Mouse (Mus musculus) myocyte (in vitro differentiated cells): ENCODE data around the gene C77080.

Source experiments
- MAX ChIP-seq: IDR thresholded peaks from one replicate; pipeline ENCODE4 v1.6.1; 2011; ENCODE audit warnings: low read depth, mild to moderate bottlenecking, control low read depth
- MYOD1 ChIP-seq, 3 experiments: IDR thresholded peaks; one replicate each; pipeline ENCODE4 v1.6.1; 2011; ENCODE audit warnings: control low read depth in 2 of 3, low read depth in 2 of 3, mild to moderate bottlenecking in 2 of 3, moderate library complexity in 1 of 3; ENCODE audit not compliant: insufficient read length in 2 of 3, control insufficient read depth in 1 of 3
- MYOG ChIP-seq, 3 experiments: IDR thresholded peaks; one replicate each; pipeline ENCODE4 v1.6.1; 2011; ENCODE audit warnings: control low read depth in 2 of 3, low read depth in 2 of 3, mild to moderate bottlenecking in 2 of 3; ENCODE audit not compliant: insufficient read length in 2 of 3, control insufficient read depth in 1 of 3, insufficient read depth in 1 of 3
- POLR2A ChIP-seq: IDR thresholded peaks from one replicate; pipeline ENCODE4 v1.6.1; 2011; ENCODE audit warnings: low read depth, mild to moderate bottlenecking, control low read depth, moderate library complexity; ENCODE audit not compliant: insufficient read length
- TCF12 ChIP-seq: IDR thresholded peaks from one replicate; pipeline ENCODE4 v1.6.1; 2011; ENCODE audit warnings: mild to moderate bottlenecking, control low read depth; ENCODE audit not compliant: poor library complexity, insufficient read depth, severe bottlenecking
- USF1 ChIP-seq: IDR thresholded peaks from one replicate; pipeline ENCODE4 v1.6.1; 2011; ENCODE audit warnings: low read depth, mild to moderate bottlenecking, control low read depth, moderate library complexity

DNA sequence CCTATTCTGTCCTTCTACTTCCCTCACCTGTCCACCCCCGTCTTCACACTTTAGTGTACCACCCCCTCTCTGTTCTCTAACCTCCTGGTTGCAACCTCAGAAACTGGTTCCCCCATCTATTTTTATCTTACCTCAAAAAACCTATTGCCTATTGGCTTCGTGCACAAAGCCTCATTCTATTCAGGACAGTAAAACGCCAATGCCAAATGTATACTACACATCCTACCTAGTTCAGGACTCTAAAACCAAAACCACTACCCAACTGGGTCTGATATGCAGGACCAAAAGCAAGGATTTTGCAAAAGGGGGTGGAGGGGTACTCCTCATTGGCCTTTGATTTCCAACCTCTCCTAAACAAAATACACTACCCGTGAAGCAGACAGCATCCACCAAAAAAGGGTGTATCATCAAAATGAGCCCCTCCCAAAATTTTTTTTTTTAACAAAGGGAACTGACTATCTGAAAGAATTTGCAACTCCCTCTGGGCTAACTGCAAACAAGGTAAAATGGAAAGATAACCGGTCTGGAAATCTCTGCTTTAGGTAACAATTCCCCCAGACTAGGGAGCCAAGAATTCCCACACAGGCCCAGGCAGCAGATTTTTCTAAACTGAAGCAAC, 73.1 kb downstream of the C77080 start:
- TF ChIP-seq MYOG (IDR thresholded peaks at IDR 0.05; ENCODE audit: control insufficient read depth in 1 of 3, insufficient read depth in 1 of 3, insufficient read length in 2 of 3, low read depth in 2 of 3) (no peak), USF1 (no peak), MAX (no peak), MYOD1 (IDR thresholded peaks at IDR 0.05; ENCODE audit: control insufficient read depth in 1 of 3, insufficient read length in 2 of 3, low read depth in 2 of 3) (no peak), POLR2A (no peak), TCF12 (no peak)
